Mouse (Mus musculus) liver, embryonic 14.5 days (tissue): ENCODE results near the gene Abca1. TPM values are rescaled to one million over a fixed set of nuclear protein-coding genes. Genes with fewer than 3 reads are reported as not detected.

ENCODE experiments used
- ATAC-seq: fragments of 200-750 bp; cut with Nextera tagmentation; 2 replicates; pipeline ENCODE4 v1.8.0; 2017; ENCODE audit warnings: moderate number of reproducible peaks, mild to moderate bottlenecking, moderate library complexity; ENCODE audit not compliant: insufficient read depth
- DNase-seq, 3 experiments: peaks; one replicate each; pipeline ENCODE4 v3.0.0-alpha.2; 2012 to 2013; ENCODE audit warnings: low read depth in 3 of 3, low spot score in 3 of 3
- H3K27ac ChIP-seq: fragments of 300-500 bp; sonication (generic); 2 replicates; pipeline ENCODE4 v1.5.1; 2014; ENCODE audit warnings: moderate library complexity, mild to moderate bottlenecking, control low read depth, inconsistent platforms
- H3K27me3 ChIP-seq: fragments of 300-500 bp; sonication (generic); 2 replicates; pipeline ENCODE4 v1.6.1; 2014; ENCODE audit warnings: mild to moderate bottlenecking, low read length, moderate library complexity; ENCODE audit not compliant: control insufficient read depth, insufficient read depth
- H3K36me3 ChIP-seq: fragments of 300-500 bp; sonication (generic); replicated peaks from 2 replicates; pipeline ENCODE4 v1.6.1; 2014; ENCODE audit warnings: low read depth; ENCODE audit not compliant: control insufficient read depth, insufficient read depth
- H3K4me1 ChIP-seq, 2 experiments: fragments of 200-500 bp in 1 of 2; fragments of 300-500 bp in 1 of 2; sonication (generic) in 1 of 2; replicated peaks; 2 replicates each; pipeline ENCODE4 v1.6.1; 2012 to 2014; ENCODE audit warnings: antibody characterized with exemption in 1 of 2, inconsistent platforms in 1 of 2, low read length in 1 of 2; ENCODE audit not compliant: control insufficient read depth in 2 of 2, insufficient read depth in 2 of 2
- H3K4me2 ChIP-seq: fragments of 300-500 bp; sonication (generic); 2 replicates; pipeline ENCODE4 v1.6.1; 2014; ENCODE audit warnings: low read depth, mild to moderate bottlenecking, control low read depth, moderate library complexity
- H3K4me3 ChIP-seq, 2 experiments: fragments of 200-500 bp in 1 of 2; fragments of 300-500 bp in 1 of 2; sonication (generic) in 1 of 2; 2 replicates each; pipeline ENCODE4 v1.5.1; 2012 to 2014; ENCODE audit warnings: low read depth in 2 of 2, low read length in 2 of 2, mild to moderate bottlenecking in 2 of 2, control low read depth in 1 of 2, inconsistent platforms in 1 of 2, moderate library complexity in 1 of 2; ENCODE audit not compliant: insufficient read depth in 1 of 2
- H3K9ac ChIP-seq: fragments of 300-500 bp; sonication (generic); replicated peaks from 2 replicates; pipeline ENCODE4 v1.6.1; 2014; ENCODE audit warnings: mild to moderate bottlenecking, control low read depth, moderate library complexity
- H3K9me3 ChIP-seq: fragments of 300-500 bp; sonication (generic); 2 replicates; pipeline ENCODE4 v1.6.1; 2016; ENCODE audit warnings: low read length, mixed read lengths; ENCODE audit not compliant: control insufficient read depth
- CTCF ChIP-seq: IDR thresholded peaks from 2 replicates; pipeline ENCODE4 v1.5.1; 2016; ENCODE audit warnings: antibody characterized with exemption, low read depth, control low read depth
- EP300 ChIP-seq: IDR thresholded peaks from 2 replicates; pipeline ENCODE4 v1.6.1; 2016; ENCODE audit warnings: antibody characterized with exemption, low read depth
- WGBS: fragments of 180-500 bp; shearing (Covaris S2); extraction: QIAGEN DNeasy Blood & Tissue Kit; methylation state at CpG from one replicate; pipeline ENCODE4 v1.1.7; 2014; ENCODE audit not compliant: insufficient replicate concordance; 5-methylcytosine and 5-hydroxymethylcytosine counted together
- polyA plus RNA-seq, 2 experiments: library from polyadenylated mRNA; depleted of rRNA in 1 of 2; stranded (reverse) in 1 of 2; unstranded in 1 of 2; fragments of >200 nt; fragmentation: Nextera tagmentation in 1 of 2; extraction: Ambion mirVana in 1 of 2; gene quantifications; 2 replicates each; pipeline versions ENCODE4 v1.2.1 to v1.2.3; 2012 to 2014

Abca1 gene
- polyA plus RNA-seq, 2 experiments, result 7.0 to 12.0 TPM

DNA sequence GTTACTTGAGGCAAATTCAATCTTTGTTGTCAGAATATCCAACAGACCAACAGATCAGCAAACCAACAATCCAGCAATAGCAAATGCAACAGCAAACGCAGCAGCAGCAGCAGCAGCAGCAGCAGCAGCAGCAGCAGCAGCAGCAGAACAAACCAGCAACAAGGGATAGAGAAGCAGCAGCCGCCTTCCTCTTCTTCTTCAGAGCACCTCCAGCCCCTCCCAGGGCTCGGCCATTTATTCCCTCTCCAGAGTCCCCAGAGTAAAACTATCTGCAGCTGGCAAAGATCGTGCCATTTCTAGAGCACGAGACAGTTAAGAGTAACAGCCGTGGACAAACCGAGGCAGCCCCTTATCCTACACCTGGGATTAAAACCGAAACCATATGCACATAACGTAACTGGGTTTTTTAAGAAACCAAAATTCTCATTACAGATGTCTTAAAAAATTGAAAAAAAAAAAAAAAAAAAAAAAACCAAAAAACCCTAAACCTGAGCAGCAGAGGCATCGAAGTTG, 19.7 kb upstream of the Abca1 start:
- 62% methylated on average over 10 of the region's 10 CpGs for WGBS
- no peak for TF ChIP-seq EP300
- TF ChIP-seq CTCF, result no peak
- no peaks in the 10 kb centered on the region for H3K36me3 ChIP-seq
- H3K4me1 ChIP-seq, result no peaks in the 10 kb centered on the region
- H3K4me2 ChIP-seq, result no peak overlapping the region
- no peak overlapping the region for H3K4me3 ChIP-seq
- H3K27me3 ChIP-seq, result no peaks in the 10 kb centered on the region
- no peak for DNase-seq
- H3K27ac ChIP-seq, result no peak overlapping the region
- no peak overlapping the region for H3K9ac ChIP-seq
- ATAC-seq, result no peak
- no peaks in the 10 kb centered on the region for H3K9me3 ChIP-seq

GRCm38 (mm10) chr4:53178489-53178888, 18.8 kb upstream of the Abca1 start:
- 62% methylated on average over 7 of the region's 7 CpGs for WGBS

GRCm38 (mm10) chr4:53177696-53178095, 18.0 kb upstream of the Abca1 start:
- Histone ChIP-seq H3K27me3 (no peaks in the 10 kb centered on the region), H3K4me1 (no peaks in the 10 kb centered on the region), H3K9me3 (no peaks in the 10 kb centered on the region), H3K9ac (no peak overlapping the region), H3K27ac (no peak overlapping the region), H3K36me3 (no peaks in the 10 kb centered on the region), H3K4me2 (no peak overlapping the region), H3K4me3 (no peak overlapping the region)
- no peak for TF ChIP-seq EP300
- TF ChIP-seq CTCF, result no peak
- no peak for ATAC-seq
- 74% methylated on average over 8 of the region's 8 CpGs for WGBS
- DNase-seq, result no peak

More at GRCm38 (mm10) chr4:53178489-53178888, 18.8 kb upstream of the Abca1 start:
- TF ChIP-seq EP300 (no peak), CTCF (no peak)
- H3K36me3 ChIP-seq, result no peaks in the 10 kb centered on the region
- H3K4me3 ChIP-seq, result no peak overlapping the region
- H3K9ac ChIP-seq, result no peak overlapping the region
- no peak overlapping the region for H3K27ac ChIP-seq
- ATAC-seq, result no peak
- no peak overlapping the region for H3K4me2 ChIP-seq
- H3K27me3 ChIP-seq, result no peaks in the 10 kb centered on the region
- no peaks in the 10 kb centered on the region for H3K4me1 ChIP-seq
- DNase-seq, result no peak
- H3K9me3 ChIP-seq, result no peaks in the 10 kb centered on the region

DNA sequence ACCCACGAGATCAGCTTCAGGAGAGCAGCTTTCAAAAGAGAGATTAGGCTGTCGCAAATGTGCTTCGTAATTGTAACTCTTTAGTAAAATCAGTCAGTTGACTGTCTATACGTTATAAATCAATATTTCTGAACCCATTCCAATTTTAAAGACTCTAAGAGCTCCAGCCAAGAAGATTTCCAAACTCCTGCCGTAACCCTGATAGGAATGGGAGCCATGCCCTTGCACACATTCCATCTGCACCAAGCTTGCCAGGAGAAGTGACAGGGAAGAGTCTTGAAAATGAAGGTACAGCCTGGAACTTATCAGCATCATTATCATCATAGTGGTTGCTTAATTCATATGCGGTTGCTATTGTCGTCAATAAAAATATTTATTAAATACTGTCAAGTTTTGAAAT, 15.2 kb upstream of the Abca1 start:
- no peak for ATAC-seq
- WGBS, result 68% methylated on average over 7 of the region's 7 CpGs
- H3K9me3 ChIP-seq, result no peaks in the 10 kb centered on the region

GRCm38 (mm10) chr4:53170403-53170802, 10.7 kb upstream of the Abca1 start:
- no peak overlapping the region for H3K27ac ChIP-seq
- no peaks in the 10 kb centered on the region for H3K4me1 ChIP-seq
- no peak for TF ChIP-seq EP300
- no peak for TF ChIP-seq CTCF
- no peak for DNase-seq
- no peak for ATAC-seq
- 53% methylated on average over 2 of the region's 2 CpGs for WGBS
- no peak overlapping the region for H3K4me3 ChIP-seq
- no peaks in the 10 kb centered on the region for H3K9me3 ChIP-seq
- no peak overlapping the region for H3K9ac ChIP-seq
- H3K27me3 ChIP-seq, result no peaks in the 10 kb centered on the region
- no peak overlapping the region for H3K4me2 ChIP-seq
- H3K36me3 ChIP-seq, result no peaks in the 10 kb centered on the region

More for the DNA sequence above, 15.2 kb upstream of the Abca1 start:
- TF ChIP-seq CTCF (no peak), EP300 (no peak)
- no peak overlapping the region for H3K9ac ChIP-seq
- no peaks in the 10 kb centered on the region for H3K4me1 ChIP-seq
- no peak overlapping the region for H3K4me2 ChIP-seq
- no peak for DNase-seq
- no peak overlapping the region for H3K4me3 ChIP-seq
- H3K27ac ChIP-seq, result no peak overlapping the region
- H3K36me3 ChIP-seq, result no peaks in the 10 kb centered on the region
- H3K27me3 ChIP-seq, result no peaks in the 10 kb centered on the region
